Mouse (Mus musculus) kidney, postnatal 14 days (tissue): Measurements from ENCODE around the gene Pank2.
A peak's percentile ranks its signal among the peaks of the same experiment; 100 is the strongest.
"Not testable (repeated sequence)": the region's sequence is repeated elsewhere in the genome, so short reads cannot be mapped to it uniquely, and the experiment has no call there.

Source experiments
- DNase-seq: peaks from one replicate; pipeline ENCODE4 v3.0.0; 2022; ENCODE audit warnings: mixed read lengths

Pank2 gene

GRCm38 (mm10) chr2:131262213-131262672 is at the start of gene Pank2:
TSS of gene Pank2 (plus strand) at chr2:131262495.
- peak; percentile 98 for DNase-seq

GRCm38 (mm10) chr2:131213773-131214172 is 48.5 kb upstream of the Pank2 start:
- no peak for DNase-seq

GRCm38 (mm10) chr2:131215941-131216858 is 46.1 kb upstream of the Pank2 start:
- DNase-seq: peak; percentile 41

GRCm38 (mm10) chr2:131220030-131220429 is 42.3 kb upstream of the Pank2 start:
- DNase-seq: no peak

GRCm38 (mm10) chr2:131221853-131222515 is 40.3 kb upstream of the Pank2 start:
- no peak for DNase-seq

GRCm38 (mm10) chr2:131222562-131222961 is 39.7 kb upstream of the Pank2 start:
- DNase-seq: peak; percentile 32

GRCm38 (mm10) chr2:131223569-131223968 is 38.7 kb upstream of the Pank2 start:
- no peak for DNase-seq

- DNase-seq: peak; percentile 74
Observed at GRCm38 (mm10) chr2:131225178-131225577, 37.1 kb upstream of the Pank2 start.

- not testable (repeated sequence) for DNase-seq
Observed at GRCm38 (mm10) chr2:131226669-131227068, 35.6 kb upstream of the Pank2 start.

GRCm38 (mm10) chr2:131227243-131227642 is 35.1 kb upstream of the Pank2 start:
- no peak for DNase-seq

GRCm38 (mm10) chr2:131232558-131232957 is 29.7 kb upstream of the Pank2 start:
- no peak for DNase-seq

GRCm38 (mm10) chr2:131233307-131234126 is 28.8 kb upstream of the Pank2 start, which contains the start of gene Mavs:
TSS of gene Mavs (plus strand) at chr2:131234063.
- peak; percentile 98 for DNase-seq

GRCm38 (mm10) chr2:131234127-131234650 is 28.1 kb upstream of the Pank2 start:
- no peak for DNase-seq

- DNase-seq: peak; percentile 51
Observed at GRCm38 (mm10) chr2:131234970-131235635, 27.2 kb upstream of the Pank2 start.

GRCm38 (mm10) chr2:131242180-131242579 is 20.1 kb upstream of the Pank2 start:
- DNase-seq: no peak

GRCm38 (mm10) chr2:131242929-131243328 is 19.4 kb upstream of the Pank2 start:
- no peak for DNase-seq

- peak; percentile 87 for DNase-seq
Observed at GRCm38 (mm10) chr2:131253681-131254328, 8.5 kb upstream of the Pank2 start.

GRCm38 (mm10) chr2:131254329-131254713 is 8.0 kb upstream of the Pank2 start:
- peak; percentile 83 for DNase-seq

- no peak for DNase-seq
Observed at GRCm38 (mm10) chr2:131255738-131256137, 6.6 kb upstream of the Pank2 start.

- no peak for DNase-seq
Observed at GRCm38 (mm10) chr2:131258693-131259092, 3.6 kb upstream of the Pank2 start.

- DNase-seq: no peak
Observed at GRCm38 (mm10) chr2:131260544-131261307, 1.6 kb upstream of the Pank2 start.
